Mouse (Mus musculus) neural tube, embryonic 14.5 days (tissue): ENCODE data around the gene Mon2. TPM values are rescaled to one million over a fixed set of nuclear protein-coding genes. Genes with fewer than 3 reads are reported as not detected.
A peak's percentile ranks its signal among the peaks of the same experiment; 100 is the strongest.

Source experiments
- ATAC-seq: fragments of 200-750 bp; cut with Nextera tagmentation; 2 replicates; pipeline ENCODE4 v1.8.0; 2017; ENCODE audit warnings: low read depth, mild to moderate bottlenecking, moderate TSS enrichment, moderate library complexity
- H3K27ac ChIP-seq: fragments of 300-500 bp; sonication (generic); 2 replicates; pipeline ENCODE4 v1.5.1; 2014; ENCODE audit warnings: low read depth, mild to moderate bottlenecking, control low read depth, low read length, moderate library complexity, mixed read lengths
- H3K27me3 ChIP-seq: fragments of 300-500 bp; sonication (generic); 2 replicates; pipeline ENCODE4 v1.6.1; 2014; ENCODE audit warnings: low read length; ENCODE audit not compliant: control insufficient read depth, insufficient read depth
- H3K36me3 ChIP-seq: fragments of 300-500 bp; sonication (generic); 2 replicates; pipeline ENCODE4 v1.6.1; 2014; ENCODE audit warnings: low read length, mixed read lengths; ENCODE audit not compliant: control insufficient read depth, insufficient read depth
- H3K4me1 ChIP-seq: fragments of 300-500 bp; sonication (generic); 2 replicates; pipeline ENCODE4 v1.6.1; 2014; ENCODE audit warnings: low read length; ENCODE audit not compliant: control insufficient read depth, insufficient read depth
- H3K4me2 ChIP-seq: fragments of 300-500 bp; sonication (generic); 2 replicates; pipeline ENCODE4 v1.6.1; 2014; ENCODE audit warnings: mild to moderate bottlenecking, low read depth, low read length, control low read depth
- H3K4me3 ChIP-seq: fragments of 300-500 bp; sonication (generic); 2 replicates; pipeline ENCODE4 v1.5.1; 2014; ENCODE audit warnings: low read depth, low read length, control low read depth, mixed read lengths
- H3K9ac ChIP-seq: fragments of 300-500 bp; sonication (generic); replicated peaks from 2 replicates; pipeline ENCODE4 v1.6.1; 2014; ENCODE audit warnings: low read depth, mild to moderate bottlenecking, control low read depth, low read length, mixed read lengths
- H3K9me3 ChIP-seq: fragments of 300-500 bp; sonication (generic); 2 replicates; pipeline ENCODE4 v1.6.1; 2016; ENCODE audit warnings: low read length; ENCODE audit not compliant: control insufficient read depth
- WGBS: fragments of 180-500 bp; shearing (Covaris S2); extraction: QIAGEN DNeasy Blood & Tissue Kit; methylation state at CpG from one replicate; pipeline ENCODE4 v1.1.7; 2014; 5-methylcytosine and 5-hydroxymethylcytosine counted together
- polyA plus RNA-seq: library from polyadenylated mRNA; unstranded; fragments of >200 nt; fragmentation: Nextera tagmentation; extraction: Ambion mirVana; gene quantifications from 2 replicates; pipeline ENCODE4 v1.2.1, GENCODE M21; 2014

The Mon2 gene
- polyA plus RNA-seq, 1 experiment from 2014 or later: 34.7 TPM

GRCm38 (mm10) chr10:122991648-122992047 is 84.7 kb downstream of the Mon2 start:
- H3K4me2 ChIP-seq: no peak overlapping the region
- no peak overlapping the region for H3K9ac ChIP-seq
- no peaks in the 10 kb centered on the region for H3K9me3 ChIP-seq
- 89% methylated on average over 9 of the region's 9 CpGs for WGBS
- H3K4me1 ChIP-seq: peaks cover 9% of the 10 kb centered on the region; the same call in 1 of the 2 replicates
- ATAC-seq: no peak
- H3K27me3 ChIP-seq: no peaks in the 10 kb centered on the region
- no peak overlapping the region for H3K4me3 ChIP-seq
- peaks cover 21% of the 10 kb centered on the region for H3K36me3 ChIP-seq
- no peak overlapping the region for H3K27ac ChIP-seq

GRCm38 (mm10) chr10:122991053-122991452 is 85.3 kb downstream of the Mon2 start:
- Histone ChIP-seq H3K4me1 (peaks cover 11% of the 10 kb centered on the region; the same call in 1 of the 2 replicates), H3K36me3 (peaks cover 19% of the 10 kb centered on the region), H3K4me2 (no peak overlapping the region), H3K9me3 (no peaks in the 10 kb centered on the region), H3K27ac (peak overlapping the region; percentile 28), H3K4me3 (no peak overlapping the region), H3K9ac (no peak overlapping the region), H3K27me3 (no peaks in the 10 kb centered on the region)
- ATAC-seq: no peak
- 82% methylated on average over 9 of the region's 9 CpGs for WGBS

- peak overlapping the region; percentile 28 for H3K27ac ChIP-seq
- no peak overlapping the region for H3K4me2 ChIP-seq
- peaks cover 16% of the 10 kb centered on the region for H3K36me3 ChIP-seq
- H3K4me3 ChIP-seq: no peak overlapping the region
- no peak for ATAC-seq
- H3K27me3 ChIP-seq: no peaks in the 10 kb centered on the region
- H3K4me1 ChIP-seq: peaks cover 11% of the 10 kb centered on the region; the same call in 1 of the 2 replicates
- 95% methylated on average over 6 of the region's 6 CpGs for WGBS
- no peaks in the 10 kb centered on the region for H3K9me3 ChIP-seq
- no peak overlapping the region for H3K9ac ChIP-seq
Measured at GRCm38 (mm10) chr10:122990606-122991005, 85.7 kb downstream of the Mon2 start.

GRCm38 (mm10) chr10:122989916-122990315 is 86.4 kb downstream of the Mon2 start:
- H3K27me3 ChIP-seq: no peaks in the 10 kb centered on the region
- ATAC-seq: no peak
- WGBS: 95% methylated on average over 9 of the region's 9 CpGs
- H3K9ac ChIP-seq: no peak overlapping the region
- no peak overlapping the region for H3K27ac ChIP-seq
- no peak overlapping the region for H3K4me3 ChIP-seq
- H3K9me3 ChIP-seq: no peaks in the 10 kb centered on the region
- H3K4me1 ChIP-seq: peaks cover 11% of the 10 kb centered on the region; the same call in 1 of the 2 replicates
- H3K36me3 ChIP-seq: peaks cover 9% of the 10 kb centered on the region; the same call in 1 of the 2 replicates
- no peak overlapping the region for H3K4me2 ChIP-seq

- H3K9ac ChIP-seq: no peak overlapping the region
- H3K9me3 ChIP-seq: no peaks in the 10 kb centered on the region
- H3K4me2 ChIP-seq: no peak overlapping the region
- H3K27me3 ChIP-seq: no peaks in the 10 kb centered on the region
- no peak overlapping the region for H3K4me3 ChIP-seq
- ATAC-seq: no peak
- H3K27ac ChIP-seq: no peak overlapping the region
- peaks cover 19% of the 10 kb centered on the region for H3K4me1 ChIP-seq
- H3K36me3 ChIP-seq: peaks cover 3% of the 10 kb centered on the region; the same call in 1 of the 2 replicates
- 86% methylated on average over 7 of the region's 7 CpGs for WGBS
Measured at GRCm38 (mm10) chr10:122988372-122988771, 87.9 kb downstream of the Mon2 start.

GRCm38 (mm10) chr10:122987671-122988128 is 88.6 kb downstream of the Mon2 start:
- no peak overlapping the region for H3K4me3 ChIP-seq
- no peaks in the 10 kb centered on the region for H3K27me3 ChIP-seq
- H3K36me3 ChIP-seq: peaks cover 3% of the 10 kb centered on the region; the same call in 1 of the 2 replicates
- H3K9me3 ChIP-seq: no peaks in the 10 kb centered on the region
- no peak overlapping the region for H3K27ac ChIP-seq
- no peak overlapping the region for H3K9ac ChIP-seq
- WGBS: 31% methylated on average over 9 of the region's 9 CpGs
- H3K4me2 ChIP-seq: no peak overlapping the region; the same call in 1 of the 2 replicates
- H3K4me1 ChIP-seq: peaks cover 25% of the 10 kb centered on the region
- no peak for ATAC-seq

- peak; percentile 74 for ATAC-seq
- H3K4me1 ChIP-seq: peaks cover 25% of the 10 kb centered on the region
- 14% methylated on average over 41 of the region's 54 CpGs for WGBS
Measured at GRCm38 (mm10) chr10:122986320-122987225, 89.7 kb downstream of the Mon2 start.

GRCm38 (mm10) chr10:122985515-122986319 is 90.6 kb downstream of the Mon2 start:
- WGBS: under 1% methylated on average over 51 of the region's 115 CpGs
- Histone ChIP-seq H3K36me3 (peaks cover 3% of the 10 kb centered on the region; the same call in 1 of the 2 replicates), H3K27ac (peak overlapping the region; percentile 100), H3K4me2 (peak overlapping the region; percentile 80), H3K9me3 (no peaks in the 10 kb centered on the region), H3K27me3 (no peaks in the 10 kb centered on the region), H3K4me1 (peaks cover 25% of the 10 kb centered on the region), H3K9ac (peak overlapping the region; percentile 99), H3K4me3 (peak overlapping the region; percentile 98)
- peak; percentile 92 for ATAC-seq

More at GRCm38 (mm10) chr10:122986320-122987225, 89.7 kb downstream of the Mon2 start:
- Histone ChIP-seq H3K9ac (peak overlapping the region; percentile 99), H3K36me3 (peaks cover 3% of the 10 kb centered on the region; the same call in 1 of the 2 replicates), H3K4me2 (peak overlapping the region; percentile 62), H3K4me3 (peak overlapping the region; percentile 98), H3K27ac (peak overlapping the region; percentile 100), H3K9me3 (no peaks in the 10 kb centered on the region), H3K27me3 (no peaks in the 10 kb centered on the region)
